Mouse (Mus musculus) stomach, embryonic 14.5 days (tissue): Measurements from ENCODE around the gene Kcnma1. TPM values are rescaled to one million over a fixed set of nuclear protein-coding genes. Genes with fewer than 3 reads are reported as not detected.

Source experiments
- ATAC-seq: fragments of 200-750 bp; cut with Nextera tagmentation; 2 replicates; pipeline ENCODE4 v1.8.0; 2017; ENCODE audit warnings: low read depth, moderate TSS enrichment; ENCODE audit not compliant: insufficient number of reproducible peaks, insufficient read depth, low FRiP score
- H3K27ac ChIP-seq: fragments of 300-500 bp; sonication (generic); 2 replicates; pipeline ENCODE4 v1.5.1; 2014; ENCODE audit warnings: mild to moderate bottlenecking, low read length, moderate library complexity, mixed read lengths
- H3K27me3 ChIP-seq: fragments of 300-500 bp; sonication (generic); 2 replicates; pipeline ENCODE4 v1.6.1; 2014; ENCODE audit warnings: low read length, control low read depth, mixed read lengths; ENCODE audit not compliant: control insufficient read depth, insufficient read depth
- H3K36me3 ChIP-seq: fragments of 300-500 bp; sonication (generic); 2 replicates; pipeline ENCODE4 v1.6.1; 2014; ENCODE audit warnings: mild to moderate bottlenecking, control low read depth, low read length, moderate library complexity, mixed read lengths; ENCODE audit not compliant: control insufficient read depth, insufficient read depth
- H3K4me1 ChIP-seq: fragments of 300-500 bp; sonication (generic); 2 replicates; pipeline ENCODE4 v1.6.1; 2014; ENCODE audit warnings: low read length, control low read depth, mixed read lengths; ENCODE audit not compliant: control insufficient read depth, insufficient read depth
- H3K4me2 ChIP-seq: fragments of 300-500 bp; sonication (generic); replicated peaks from 2 replicates; pipeline ENCODE4 v1.6.1; 2014; ENCODE audit warnings: low read depth, low read length, control low read depth
- H3K4me3 ChIP-seq: fragments of 300-500 bp; sonication (generic); 2 replicates; pipeline ENCODE4 v1.5.1; 2014; ENCODE audit warnings: low read depth, low read length, control low read depth
- H3K9ac ChIP-seq: fragments of 300-500 bp; sonication (generic); replicated peaks from 2 replicates; pipeline ENCODE4 v1.6.1; 2014; ENCODE audit warnings: low read depth, mild to moderate bottlenecking, control low read depth, low read length, moderate library complexity, mixed read lengths
- H3K9me3 ChIP-seq: fragments of 300-500 bp; sonication (generic); 2 replicates; pipeline ENCODE4 v1.6.1; 2016; ENCODE audit warnings: low read depth, low read length, control low read depth; ENCODE audit not compliant: control insufficient read depth
- WGBS: fragments of 180-500 bp; shearing (Covaris S2); extraction: QIAGEN DNeasy Blood & Tissue Kit; methylation state at CpG from one replicate; pipeline ENCODE4 v1.1.7; 2014; 5-methylcytosine and 5-hydroxymethylcytosine counted together
- polyA plus RNA-seq: library from polyadenylated mRNA; unstranded; fragments of >200 nt; fragmentation: Nextera tagmentation; extraction: Ambion mirVana; gene quantifications from 2 replicates; pipeline ENCODE4 v1.2.1, GENCODE M21; 2014

Kcnma1 gene
- polyA plus RNA-seq, 1 experiment from 2014 or later: 14.4 TPM

- H3K4me1 ChIP-seq: no peaks in the 10 kb centered on the region
- no peaks in the 10 kb centered on the region for H3K27me3 ChIP-seq
- no peak overlapping the region for H3K4me2 ChIP-seq
- no peak for ATAC-seq
- H3K9me3 ChIP-seq: no peaks in the 10 kb centered on the region
- no peak overlapping the region for H3K27ac ChIP-seq
- 55% methylated on average over 5 of the region's 5 CpGs for WGBS
- H3K9ac ChIP-seq: no peak overlapping the region
- H3K4me3 ChIP-seq: no peak overlapping the region
- H3K36me3 ChIP-seq: no peaks in the 10 kb centered on the region
Measured at GRCm38 (mm10) chr14:23831284-23831683, 183.0 kb downstream of the Kcnma1 start.

GRCm38 (mm10) chr14:23830316-23830715, 184.0 kb downstream of the Kcnma1 start:
- Histone ChIP-seq H3K27ac (no peak overlapping the region), H3K9me3 (no peaks in the 10 kb centered on the region), H3K4me2 (no peak overlapping the region), H3K4me1 (no peaks in the 10 kb centered on the region), H3K4me3 (no peak overlapping the region), H3K9ac (no peak overlapping the region), H3K27me3 (no peaks in the 10 kb centered on the region), H3K36me3 (no peaks in the 10 kb centered on the region)
- 44% methylated on average over 4 of the region's 4 CpGs for WGBS
- ATAC-seq: no peak

GRCm38 (mm10) chr14:23828711-23829320, 185.5 kb downstream of the Kcnma1 start:
- Histone ChIP-seq H3K27ac (no peak overlapping the region), H3K4me1 (no peaks in the 10 kb centered on the region), H3K4me3 (no peak overlapping the region), H3K4me2 (no peak overlapping the region), H3K36me3 (no peaks in the 10 kb centered on the region), H3K9ac (no peak overlapping the region), H3K27me3 (no peaks in the 10 kb centered on the region), H3K9me3 (no peaks in the 10 kb centered on the region)
- WGBS: 82% methylated on average over 3 of the region's 3 CpGs
- no peak for ATAC-seq

GRCm38 (mm10) chr14:23824937-23825336, 189.4 kb downstream of the Kcnma1 start:
- H3K36me3 ChIP-seq: no peaks in the 10 kb centered on the region
- H3K4me3 ChIP-seq: no peak overlapping the region
- H3K9ac ChIP-seq: no peak overlapping the region
- 66% methylated on average over 2 of the region's 2 CpGs for WGBS
- no peaks in the 10 kb centered on the region for H3K9me3 ChIP-seq
- H3K4me1 ChIP-seq: no peaks in the 10 kb centered on the region
- no peak overlapping the region for H3K4me2 ChIP-seq
- no peak overlapping the region for H3K27ac ChIP-seq
- H3K27me3 ChIP-seq: no peaks in the 10 kb centered on the region
- ATAC-seq: no peak

- Histone ChIP-seq H3K9me3 (no peaks in the 10 kb centered on the region), H3K9ac (no peak overlapping the region), H3K4me1 (no peaks in the 10 kb centered on the region), H3K36me3 (no peaks in the 10 kb centered on the region), H3K4me2 (no peak overlapping the region), H3K4me3 (no peak overlapping the region), H3K27ac (no peak overlapping the region), H3K27me3 (no peaks in the 10 kb centered on the region)
- WGBS: 43% methylated on average over 4 of the region's 4 CpGs
- no peak for ATAC-seq
Measured at GRCm38 (mm10) chr14:23824267-23824666, 190.0 kb downstream of the Kcnma1 start.

GRCm38 (mm10) chr14:23817585-23817984, 196.7 kb downstream of the Kcnma1 start:
- no peak overlapping the region for H3K4me3 ChIP-seq
- ATAC-seq: no peak
- no peaks in the 10 kb centered on the region for H3K9me3 ChIP-seq
- no peak overlapping the region for H3K9ac ChIP-seq
- peak overlapping the region; percentile 18; the same call in 1 of the 2 replicates for H3K27ac ChIP-seq
- H3K4me1 ChIP-seq: no peaks in the 10 kb centered on the region
- 89% methylated on average over 3 of the region's 3 CpGs for WGBS
- no peaks in the 10 kb centered on the region for H3K27me3 ChIP-seq
- H3K4me2 ChIP-seq: no peak overlapping the region
- no peaks in the 10 kb centered on the region for H3K36me3 ChIP-seq

GRCm38 (mm10) chr14:23810081-23810480, 204.2 kb downstream of the Kcnma1 start:
- Histone ChIP-seq H3K4me3 (no peak overlapping the region), H3K9ac (no peak overlapping the region), H3K27me3 (no peaks in the 10 kb centered on the region), H3K27ac (no peak overlapping the region), H3K9me3 (no peaks in the 10 kb centered on the region), H3K4me2 (no peak overlapping the region), H3K36me3 (no peaks in the 10 kb centered on the region), H3K4me1 (no peaks in the 10 kb centered on the region)
- WGBS: 44% methylated on average over 1 of the region's 1 CpGs
- ATAC-seq: no peak

- H3K27ac ChIP-seq: no peak overlapping the region
- no peak overlapping the region for H3K9ac ChIP-seq
- no peak for ATAC-seq
- 33% methylated on average over 1 of the region's 1 CpGs for WGBS
- H3K4me2 ChIP-seq: no peak overlapping the region
- H3K36me3 ChIP-seq: no peaks in the 10 kb centered on the region
- no peaks in the 10 kb centered on the region for H3K4me1 ChIP-seq
- H3K9me3 ChIP-seq: no peaks in the 10 kb centered on the region
- no peaks in the 10 kb centered on the region for H3K27me3 ChIP-seq
- H3K4me3 ChIP-seq: no peak overlapping the region
Measured at GRCm38 (mm10) chr14:23809124-23809523, 205.2 kb downstream of the Kcnma1 start.

- 39% methylated on average over 2 of the region's 2 CpGs for WGBS
Measured at GRCm38 (mm10) chr14:23806378-23806777, 207.9 kb downstream of the Kcnma1 start.

More at GRCm38 (mm10) chr14:23806378-23806777, 207.9 kb downstream of the Kcnma1 start:
- no peaks in the 10 kb centered on the region for H3K4me1 ChIP-seq
- H3K9me3 ChIP-seq: no peaks in the 10 kb centered on the region
- no peaks in the 10 kb centered on the region for H3K27me3 ChIP-seq
- no peak overlapping the region for H3K27ac ChIP-seq
- H3K4me2 ChIP-seq: no peak overlapping the region
- H3K9ac ChIP-seq: no peak overlapping the region
- H3K4me3 ChIP-seq: no peak overlapping the region
- H3K36me3 ChIP-seq: no peaks in the 10 kb centered on the region
- ATAC-seq: no peak
